Comparison of ENCODE assay signal across 8 mouse cellular contexts in the genomic region with DNA sequence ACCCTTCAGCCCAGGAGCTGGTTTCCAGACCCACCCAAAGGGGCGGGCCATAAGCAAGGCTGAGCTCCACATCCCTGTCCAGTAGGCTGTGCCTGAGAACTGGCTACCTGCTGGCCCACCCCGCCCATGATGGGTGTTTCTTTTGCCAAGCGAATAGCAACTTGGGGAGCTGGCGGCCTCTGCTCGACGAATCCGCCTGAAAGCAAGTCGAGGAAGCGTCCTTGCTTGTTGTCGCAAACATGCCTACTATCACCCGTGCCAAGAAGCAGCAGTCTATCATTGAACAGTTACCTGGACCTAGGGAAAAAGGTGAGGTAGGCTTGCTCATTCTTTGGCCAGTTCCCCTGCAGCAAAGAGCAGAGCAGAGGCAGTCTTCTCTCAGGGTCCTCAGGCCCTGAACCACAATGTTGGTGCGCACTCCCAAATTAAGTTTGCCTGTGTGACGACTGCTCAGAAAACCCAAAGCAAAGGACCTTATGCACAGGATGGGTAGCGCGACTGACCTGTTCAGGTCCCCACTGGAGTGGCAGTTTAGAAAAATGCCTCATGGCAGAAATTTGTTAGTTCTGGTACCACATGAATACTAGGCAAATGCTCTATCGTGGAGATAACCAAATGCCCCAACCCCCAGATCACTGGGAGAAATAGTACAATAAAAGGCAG. TPM values are rescaled to one million over a fixed set of nuclear protein-coding genes. Genes with fewer than 3 reads are reported as not detected.
A peak's percentile ranks its signal among the peaks of the same experiment; 100 is the strongest.
DNase-seq lines count a peak whose midpoint lies in the region; ATAC-seq and TF ChIP-seq lines count a peak whose summit lies in the region.

A gene (plus strand): TSS at position 181 of the 663 bp plus-strand sequence.
A gene (minus strand): TSS at position 606 of the 663 bp plus-strand sequence.

- TF ChIP-seq RAD21 in CH12.LX (IDR thresholded peaks at IDR 0.05; ENCODE audit: low read depth, low read length) = no peak

- peak within 1 kb of the TSS; percentile 80 for H3K27ac ChIP-seq in CH12.LX (ENCODE audit: insufficient read depth, low read depth)
- peak within 1 kb of the TSS; percentile 94 for H3K27ac ChIP-seq in brown adipose tissue, adult 24 weeks (replicated peaks; ENCODE audit: low read depth, low read length)
- peak within 1 kb of the TSS; percentile 91 for H3K27ac ChIP-seq in heart, embryonic 13.5 days (replicated peaks)
- H3K27ac ChIP-seq in kidney, embryonic 16.5 days (ENCODE audit: low read length) = peak within 1 kb of the TSS; percentile 77
- peak within 1 kb of the TSS; percentile 95 for H3K27ac ChIP-seq in liver, embryonic 15.5 days (replicated peaks)
- peak within 1 kb of the TSS; percentile 89 for H3K27ac ChIP-seq in stomach, postnatal 0 days (replicated peaks)

- peak within 1 kb of the TSS; percentile 93 for H3K9ac ChIP-seq in CH12.LX (ENCODE audit: insufficient read depth, low read depth)
- H3K9ac ChIP-seq in heart, embryonic 13.5 days = peak within 1 kb of the TSS; percentile 83
- peak within 1 kb of the TSS; percentile 75 for H3K9ac ChIP-seq in kidney, embryonic 16.5 days (replicated peaks; ENCODE audit: low read length)
- H3K9ac ChIP-seq in liver, embryonic 15.5 days = peak within 1 kb of the TSS; percentile 74
- H3K9ac ChIP-seq in stomach, postnatal 0 days (ENCODE audit: low read length) = peak within 1 kb of the TSS; percentile 75

- peaks cover 0 to 16% of the 10 kb centered on the region in 2 experiments for H3K36me3 ChIP-seq in CH12.LX (replicated peaks in 1 of 2; ENCODE audit: control insufficient read depth in 1 of 2, insufficient read depth in 1 of 2, low read length in 1 of 2)
- H3K36me3 ChIP-seq in heart, embryonic 13.5 days = 0 out of 2 replicates have a peak, but pooled peaks cover 3% of the 10 kb centered on the region
- no peaks in the 10 kb centered on the region; the same call in 1 of the 2 replicates for H3K36me3 ChIP-seq in kidney, embryonic 16.5 days (ENCODE audit: insufficient read depth, low read length)
- 0 out of 2 replicates have a peak, but pooled peaks cover under 1% of the 10 kb centered on the region for H3K36me3 ChIP-seq in liver, embryonic 15.5 days (replicated peaks)
- H3K36me3 ChIP-seq in stomach, postnatal 0 days (ENCODE audit: control insufficient read depth, insufficient read depth, low read length) = no peaks in the 10 kb centered on the region

- TF ChIP-seq EP300 in CH12.LX (IDR thresholded peaks at IDR 0.05; ENCODE audit: low read length) = no peak
- TF ChIP-seq EP300 in stomach, postnatal 0 days (optimal IDR thresholded peaks at IDR 0.05) = no peak

- no peak for TF ChIP-seq CTCF in CH12.LX (conservative IDR thresholded peaks at IDR 0.05 in 1 of 2, IDR thresholded peaks at IDR 0.05 in 1 of 2; ENCODE audit: low read depth in 2 of 2, low read length in 2 of 2)
- TF ChIP-seq CTCF in stomach, postnatal 0 days (IDR thresholded peaks at IDR 0.05; ENCODE audit: low read depth) = peak; percentile 38

- no peaks in the 10 kb centered on the region for H3K27me3 ChIP-seq in CH12.LX (replicated peaks)
- H3K27me3 ChIP-seq in heart, embryonic 13.5 days (replicated peaks) = no peaks in the 10 kb centered on the region
- no peaks in the 10 kb centered on the region for H3K27me3 ChIP-seq in kidney, embryonic 16.5 days (ENCODE audit: insufficient read depth, low read length)
- H3K27me3 ChIP-seq in liver, embryonic 15.5 days = no peaks in the 10 kb centered on the region
- no peaks in the 10 kb centered on the region for H3K27me3 ChIP-seq in stomach, postnatal 0 days (ENCODE audit: control insufficient read depth, insufficient read depth, low read length)

- H3K4me1 ChIP-seq in CH12.LX (ENCODE audit: control insufficient read depth in 1 of 2, insufficient read depth in 2 of 2) = peaks cover 0 to 10% of the 10 kb centered on the region in 2 experiments; a peak in 2 of 4 replicates
- no peaks in the 10 kb centered on the region for H3K4me1 ChIP-seq in brown adipose tissue, adult 24 weeks (ENCODE audit: control insufficient read depth, insufficient read depth, insufficient read length, low read length)
- peaks cover 14% of the 10 kb centered on the region for H3K4me1 ChIP-seq in heart, embryonic 13.5 days
- H3K4me1 ChIP-seq in kidney, embryonic 16.5 days (ENCODE audit: insufficient read depth, low read length) = peaks cover 11% of the 10 kb centered on the region
- peaks cover 35% of the 10 kb centered on the region for H3K4me1 ChIP-seq in liver, embryonic 15.5 days (replicated peaks)
- no peaks in the 10 kb centered on the region for H3K4me1 ChIP-seq in stomach, postnatal 0 days (replicated peaks; ENCODE audit: control insufficient read depth, insufficient read depth)

- peak; percentile 56 for TF ChIP-seq POLR2A in CH12.LX (IDR thresholded peaks at IDR 0.05; ENCODE audit: low read depth, low read length)

- 9% methylated on average over 16 of the region's 16 CpGs for WGBS in heart, embryonic 13.5 days
- WGBS in kidney, embryonic 16.5 days = 28% methylated on average over 16 of the region's 16 CpGs
- WGBS in liver, embryonic 15.5 days (ENCODE audit: insufficient replicate concordance) = 17% methylated on average over 16 of the region's 16 CpGs
- 17% methylated on average over 16 of the region's 16 CpGs for WGBS in stomach, postnatal 0 days

- in situ Hi-C loops in CH12.LX (cut with MboI; ENCODE audit: low pct_ligation_motif_present, low pct_unique_long_range_greater_than_20kb, low sequenced_read_pairs) = no loop called here

- H3K79me2 ChIP-seq in CH12.LX (replicated peaks; ENCODE audit: control insufficient read depth, extremely low read depth, insufficient read depth, poor library complexity, severe bottlenecking) = peaks cover 11% of the 10 kb centered on the region

- dilution Hi-C loops in CH12.LX (cut with MboI; ENCODE audit: extremely low pct_ligation_motif_present, extremely low pct_unique_long_range_greater_than_20kb, low sequenced_read_pairs) = no loop called here

- ATAC-seq in heart, embryonic 13.5 days (ENCODE audit: extremely low read depth, insufficient number of reproducible peaks, low FRiP score, low TSS enrichment) = peak; percentile 81
- peak; percentile 97 for ATAC-seq in kidney, embryonic 16.5 days (ENCODE audit: low FRiP score, low TSS enrichment)
- ATAC-seq in liver, embryonic 15.5 days (ENCODE audit: insufficient read depth) = peak; percentile 95
- ATAC-seq in stomach, postnatal 0 days (ENCODE audit: low FRiP score, low TSS enrichment) = peak; percentile 96

- peak within 1 kb of the TSS; percentile 78 for H3K4me2 ChIP-seq in CH12.LX (ENCODE audit: insufficient read depth, low read depth, poor library complexity, severe bottlenecking)
- peak within 1 kb of the TSS; percentile 77 for H3K4me2 ChIP-seq in heart, embryonic 13.5 days
- peak within 1 kb of the TSS; percentile 79 for H3K4me2 ChIP-seq in kidney, embryonic 16.5 days (replicated peaks; ENCODE audit: low read depth, low read length)
- H3K4me2 ChIP-seq in liver, embryonic 15.5 days = peak within 1 kb of the TSS; percentile 83
- H3K4me2 ChIP-seq in stomach, postnatal 0 days (replicated peaks; ENCODE audit: low read depth) = peak within 1 kb of the TSS; percentile 60

- H3K4me3 ChIP-seq in CH12.LX (replicated peaks in 1 of 3; ENCODE audit: low read depth in 2 of 3, low read length in 2 of 3, poor library complexity in 1 of 3) = peak within 1 kb of the TSS; percentile 71 to 97 (median 76)
- H3K4me3 ChIP-seq in brown adipose tissue, adult 24 weeks (ENCODE audit: insufficient read depth, low read depth, low read length) = peak within 1 kb of the TSS; percentile 85
- H3K4me3 ChIP-seq in heart, embryonic 13.5 days = peak within 1 kb of the TSS; percentile 68
- peak within 1 kb of the TSS; percentile 58 for H3K4me3 ChIP-seq in kidney, embryonic 16.5 days (ENCODE audit: low read length)
- peak within 1 kb of the TSS; percentile 66 for H3K4me3 ChIP-seq in liver, embryonic 15.5 days (replicated peaks)
- H3K4me3 ChIP-seq in stomach, postnatal 0 days (ENCODE audit: low read depth, low read length) = peak within 1 kb of the TSS; percentile 52

- no peaks in the 10 kb centered on the region for H3K9me3 ChIP-seq in CH12.LX (replicated peaks; ENCODE audit: low read length)
- no peaks in the 10 kb centered on the region for H3K9me3 ChIP-seq in heart, embryonic 13.5 days
- no peaks in the 10 kb centered on the region for H3K9me3 ChIP-seq in kidney, embryonic 16.5 days (ENCODE audit: low read length)
- no peaks in the 10 kb centered on the region for H3K9me3 ChIP-seq in liver, embryonic 15.5 days (replicated peaks)
- H3K9me3 ChIP-seq in stomach, postnatal 0 days (ENCODE audit: control insufficient read depth, low read length) = no peaks in the 10 kb centered on the region

- DNase-seq in CH12.LX (ENCODE audit: extremely low read depth) = peak; percentile 77
- peak; percentile 40 for DNase-seq in fat pad, adult 2 months (ENCODE audit: extremely low read depth, low read depth, low spot score)
- DNase-seq in neural tube, embryonic 10.5 days (ENCODE audit: extremely low spot score, low spot score) = peak; percentile 42
- peak; percentile 91 for DNase-seq in stomach, postnatal 0 days (ENCODE audit: low spot score)

TF ChIP-seq in CH12.LX, 34 proteins besides CTCF, POLR2A, EP300 and RAD21 (continues in another document):
- TF ChIP-seq KAT2A (IDR thresholded peaks at IDR 0.05; ENCODE audit: insufficient replicate concordance, low read length) = no peak
- peak; percentile 62; the same call in 1 of the 2 replicates for TF ChIP-seq CHD1 (IDR thresholded peaks at IDR 0.05; ENCODE audit: low read depth, low read length)
- TF ChIP-seq NELFE (IDR thresholded peaks at IDR 0.05; ENCODE audit: low read depth, low read length) = peak; percentile 43; the same call in 1 of the 2 replicates

RNA-seq across cellular contexts. Expression of the first gene that starts in this region (rescaled TPM):
- total RNA-seq in CH12.LX (2012; rRNA removed) (31.9 and 40.4 TPM in 2 replicates), CH12.LX (2014; rRNA removed) (29.2 and 31.6 TPM in 2 replicates)
- polyA plus RNA-seq in CH12.LX (2012; ENCODE audit: insufficient read length, low read depth) = 25.6 and 29.0 TPM in 2 replicates
- polyA plus RNA-seq in brown adipose tissue, adult 24 weeks (2012; ENCODE audit: insufficient read depth, insufficient read length, missing spikeins) = 45.1 and 49.6 TPM in 2 replicates
- polyA plus RNA-seq in heart, embryonic 13.5 days (2015; fragmentation: Nextera tagmentation; extraction: Ambion mirVana) = 63.9 and 66.2 TPM in 2 replicates
- polyA plus RNA-seq in kidney, embryonic 16.5 days (2015; fragmentation: Nextera tagmentation; extraction: Ambion mirVana) = 97.2 and 103 TPM in 2 replicates
- 27.7 and 29.2 TPM in 2 replicates for polyA plus RNA-seq in liver, embryonic 15.5 days (2015; fragmentation: Nextera tagmentation; extraction: Ambion mirVana)
- polyA plus RNA-seq in stomach, postnatal 0 days (2015; fragmentation: Nextera tagmentation; extraction: Ambion mirVana) = 59.5 and 71.1 TPM in 2 replicates

RNA-seq across cellular contexts. Expression of the second gene that starts in this region (rescaled TPM):
- 3.4 and 4.7 TPM in 2 replicates for total RNA-seq in CH12.LX (2012; rRNA removed)
- total RNA-seq in CH12.LX (2014; rRNA removed) = 3.8 and 5.1 TPM in 2 replicates
- 4.3 and 4.6 TPM in 2 replicates for polyA plus RNA-seq in CH12.LX (2012; ENCODE audit: insufficient read length, low read depth)
- 9.9 and 11.9 TPM in 2 replicates for polyA plus RNA-seq in brown adipose tissue, adult 24 weeks (2012; ENCODE audit: insufficient read depth, insufficient read length, missing spikeins)
- polyA plus RNA-seq in heart, embryonic 13.5 days (2015; fragmentation: Nextera tagmentation; extraction: Ambion mirVana) = 9.9 and 13.4 TPM in 2 replicates
- polyA plus RNA-seq in kidney, embryonic 16.5 days (2015; fragmentation: Nextera tagmentation; extraction: Ambion mirVana) = 13.4 and 15.5 TPM in 2 replicates
- polyA plus RNA-seq in liver, embryonic 15.5 days (2015; fragmentation: Nextera tagmentation; extraction: Ambion mirVana) = 24.5 and 25.2 TPM in 2 replicates
- 15.6 and 15.8 TPM in 2 replicates for polyA plus RNA-seq in stomach, postnatal 0 days (2015; fragmentation: Nextera tagmentation; extraction: Ambion mirVana)

Comparison
In these comparisons a context has a peak if more than half of its experiments do, and no peak if none do; other contexts are left out.
1. Peak in every context shown above with its lines: DNase-seq, ATAC-seq, H3K4me3 ChIP-seq and H3K27ac ChIP-seq.
2. DNase-seq: peak in every context shown above with its lines; median percentile 91 in stomach, postnatal 0 days; 77 in CH12.LX; 42 in neural tube, embryonic 10.5 days; 40 in fat pad, adult 2 months.